Mouse (Mus musculus): ENCODE measurements around the gene Ccdc33.

GRCm38 (mm10) chr9:58131735-58132134 lies 13.1 kb upstream of the Ccdc33 start:
- no peak for TF ChIP-seq CTCF (IDR thresholded peaks at IDR 0.05; ENCODE audit: low read depth, low read length)
- TF ChIP-seq POLR2A (IDR thresholded peaks at IDR 0.05; ENCODE audit: extremely low read depth, insufficient read depth, low read length), result no peak
